Mouse (Mus musculus): ENCODE results near the gene Cnih3.
A peak's percentile ranks its signal among the peaks of the same experiment; 100 is the strongest.

Cnih3 gene

DNA sequence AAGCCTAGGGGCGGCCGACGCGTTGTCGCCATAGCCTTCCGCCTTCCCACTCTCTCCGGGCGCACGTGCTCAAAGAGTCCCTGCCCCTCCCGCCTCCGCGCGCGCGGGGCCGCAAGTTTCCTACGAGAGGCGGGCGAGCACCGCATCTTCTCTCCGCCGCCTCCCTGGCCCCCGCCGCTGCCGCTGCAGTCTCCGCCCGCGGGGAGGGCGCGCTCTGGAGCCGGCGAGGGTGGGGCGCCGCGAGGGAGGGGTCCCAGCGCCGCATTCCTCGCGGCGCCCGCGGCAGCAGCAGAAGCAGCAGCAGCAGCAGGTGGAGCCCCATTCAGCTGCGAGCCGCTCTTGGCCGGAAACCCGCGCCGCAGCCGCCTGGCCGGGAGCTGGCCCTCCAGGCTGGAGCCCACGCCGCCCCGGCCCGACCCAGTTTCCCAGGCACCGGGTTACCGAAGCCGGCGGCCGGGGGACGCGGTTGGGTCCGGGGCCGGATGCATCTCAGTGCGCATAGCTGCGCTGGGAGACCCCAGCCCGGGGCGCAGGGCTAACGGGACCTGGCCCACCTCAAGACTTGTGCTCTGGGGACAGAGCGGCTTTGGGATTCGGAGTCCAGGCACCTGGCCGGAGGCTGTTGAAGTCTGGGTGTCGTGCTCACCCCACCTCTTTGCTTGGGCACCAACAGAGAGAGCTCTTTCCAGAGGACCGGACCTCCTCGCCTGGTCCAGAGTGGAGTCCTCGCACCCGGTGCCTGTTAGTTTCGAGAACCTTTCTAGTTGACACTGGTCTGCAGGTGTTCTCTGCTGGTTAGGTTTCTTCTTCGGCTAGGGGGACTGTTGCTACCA is at the start of gene Cnih3:
Gene Cnih3 (plus strand): TSS at position 262 of the 833 bp plus-strand sequence.
- DNase-seq: peak; percentile 34 to 36

DNA sequence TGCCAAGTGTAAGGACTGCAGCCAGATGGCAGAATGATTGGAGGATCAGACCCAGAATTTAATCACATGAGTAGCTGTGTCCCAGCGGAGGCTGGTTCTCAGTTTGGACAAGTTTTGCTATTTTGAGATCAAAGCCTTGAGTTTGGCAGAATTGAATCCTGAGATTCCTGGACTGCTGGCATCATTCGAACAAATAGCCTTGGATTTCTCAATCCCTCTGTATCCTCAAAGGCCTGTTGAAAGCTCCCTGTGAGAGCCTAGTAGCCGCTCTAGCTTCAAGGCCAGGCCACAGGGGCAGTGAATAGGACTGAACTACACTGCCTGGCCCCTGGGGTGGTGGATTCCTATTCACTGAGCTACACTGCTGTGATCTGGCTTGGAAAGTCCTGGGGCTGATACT is 44.4 kb upstream of the Cnih3 start:
- no peak for DNase-seq

DNA sequence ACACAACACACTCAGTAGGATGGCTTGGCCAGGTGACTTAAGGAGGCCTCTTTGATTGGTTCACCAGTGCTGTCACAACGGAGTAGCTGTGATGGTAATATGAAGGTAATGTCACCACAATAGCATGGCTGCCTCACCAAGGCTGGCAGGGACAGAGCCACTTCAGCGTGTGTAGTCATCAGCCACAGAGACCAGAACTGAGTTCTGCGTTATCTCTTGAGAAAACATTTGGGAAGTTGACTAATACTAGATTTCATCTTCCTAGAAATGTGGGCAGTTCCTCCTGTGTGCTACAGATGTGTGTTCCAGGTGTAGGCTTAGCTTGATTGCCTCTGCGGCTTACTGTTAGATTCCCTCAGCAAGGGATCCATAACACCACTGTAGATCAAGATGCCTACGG is 41.7 kb upstream of the Cnih3 start:
- DNase-seq: no peak

DNA sequence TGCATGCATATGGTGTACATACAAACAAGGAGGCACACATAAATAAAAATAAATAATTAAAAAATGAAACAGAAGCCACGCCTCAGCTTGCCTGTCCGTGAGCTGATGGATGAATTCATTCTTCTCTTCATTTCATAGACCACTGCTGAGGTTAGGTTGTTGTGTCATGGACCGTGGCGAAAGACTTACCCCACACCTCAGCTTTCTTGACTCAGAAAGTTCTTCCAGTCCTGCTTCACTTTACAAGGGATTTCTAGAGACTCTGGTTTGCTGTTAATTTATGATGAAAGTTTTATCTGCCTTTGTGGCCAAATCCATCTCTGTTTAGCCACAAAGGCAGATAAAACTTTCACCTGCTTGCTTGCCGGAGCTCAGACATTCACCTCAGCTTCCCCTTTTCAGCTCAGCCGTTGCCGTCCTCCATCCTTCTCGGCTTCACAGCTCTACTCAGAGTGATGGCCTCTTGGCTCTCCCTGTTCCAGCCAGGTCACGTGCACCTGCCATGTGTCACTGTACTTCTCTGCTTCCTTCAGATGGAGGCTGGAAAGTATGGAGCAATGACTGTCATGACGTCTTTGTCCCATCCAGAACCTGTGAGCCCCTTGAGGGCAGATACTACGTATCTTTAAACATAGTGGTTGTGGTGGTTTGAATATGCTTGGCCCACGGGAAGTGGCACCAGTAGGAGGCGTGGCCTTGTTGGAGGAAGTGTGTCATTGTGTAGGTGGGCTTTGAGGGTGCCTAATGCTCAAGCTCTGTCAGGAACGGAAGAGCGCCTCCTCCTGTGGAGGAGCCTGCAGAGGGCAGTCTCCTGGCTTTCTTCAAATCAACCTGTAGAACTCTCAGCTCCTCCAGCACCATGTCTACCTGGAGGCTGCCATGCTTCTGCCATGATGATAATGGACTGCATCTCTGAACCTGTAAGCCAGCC is 40.0 kb upstream of the Cnih3 start:
- no peak for DNase-seq

DNA sequence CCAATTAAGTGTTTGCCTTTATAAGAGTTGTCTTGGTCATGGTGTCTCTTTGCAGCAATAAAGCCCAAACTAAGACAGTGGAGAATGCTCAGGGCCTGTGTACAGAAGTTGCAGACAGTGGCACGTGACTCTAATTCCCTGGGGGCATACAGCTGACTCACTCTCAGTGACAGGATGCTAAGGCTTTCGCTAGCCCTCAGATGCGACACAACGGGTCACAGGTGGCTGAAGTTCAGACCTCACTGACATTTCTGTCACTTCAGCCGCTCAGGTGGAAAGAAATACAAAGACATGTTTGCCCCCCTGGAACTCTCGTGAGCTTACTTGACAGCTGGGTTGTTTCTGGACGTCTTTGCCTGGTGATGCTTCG is 39.4 kb upstream of the Cnih3 start:
- no peak for DNase-seq

DNA sequence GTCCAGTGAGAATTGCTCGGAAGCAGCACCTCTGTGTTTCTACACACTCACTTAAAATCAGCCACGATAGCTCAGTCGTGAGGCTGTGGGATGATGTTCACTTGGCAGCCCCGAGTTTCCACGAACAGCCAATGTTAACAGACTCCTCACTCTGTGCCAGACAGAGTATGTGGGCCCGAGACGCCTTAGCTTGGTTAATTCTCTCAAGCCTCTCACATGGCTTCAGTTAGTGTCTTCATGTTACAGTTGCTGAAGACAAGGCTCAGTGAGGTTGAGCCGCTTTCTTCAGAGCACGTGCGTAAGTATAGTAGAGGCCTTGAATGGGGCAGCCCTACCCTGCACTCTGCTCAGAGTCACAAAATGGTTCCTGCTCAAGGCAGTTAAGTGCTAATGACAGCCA is 38.1 kb upstream of the Cnih3 start:
- no peak for DNase-seq

DNA sequence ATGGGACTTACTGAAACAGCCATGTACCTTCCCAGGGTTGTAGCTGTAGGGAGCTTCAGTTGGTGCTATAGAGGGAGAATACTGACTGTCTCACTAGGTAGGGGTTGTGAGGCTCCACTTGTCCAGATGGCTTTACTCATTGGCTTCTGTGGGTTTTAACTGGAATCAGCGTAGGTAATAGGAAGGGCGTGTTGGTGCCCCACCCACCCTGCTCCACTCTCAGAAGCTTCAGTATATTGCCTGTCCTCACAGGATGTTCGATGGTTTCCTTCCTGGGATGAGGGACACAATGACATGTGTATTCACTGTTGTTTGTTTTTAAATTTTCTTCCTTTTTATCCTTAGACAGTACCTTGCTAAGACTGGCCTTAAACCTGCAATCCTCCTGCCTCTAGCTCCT is 37.1 kb upstream of the Cnih3 start:
- DNase-seq: no peak

DNA sequence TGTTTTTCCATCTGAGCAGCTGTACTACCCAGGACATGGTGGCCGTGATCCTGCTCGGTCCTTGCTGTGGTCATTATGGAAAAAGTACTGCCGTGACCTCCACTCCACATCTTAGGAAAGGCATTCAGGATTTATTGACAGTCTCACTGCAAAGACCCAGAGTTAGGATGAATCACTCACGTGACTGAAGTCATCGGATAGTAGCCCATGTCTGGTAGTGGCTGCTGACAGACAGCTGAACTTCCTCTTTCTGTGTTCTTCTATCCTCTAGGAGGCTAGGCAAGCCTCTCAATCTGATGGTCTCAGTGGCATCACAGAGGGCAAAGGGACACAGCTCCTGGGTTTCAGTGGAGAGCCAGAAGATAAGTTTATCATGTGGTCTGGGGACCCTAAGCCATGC is 35.9 kb upstream of the Cnih3 start:
- DNase-seq: no peak

DNA sequence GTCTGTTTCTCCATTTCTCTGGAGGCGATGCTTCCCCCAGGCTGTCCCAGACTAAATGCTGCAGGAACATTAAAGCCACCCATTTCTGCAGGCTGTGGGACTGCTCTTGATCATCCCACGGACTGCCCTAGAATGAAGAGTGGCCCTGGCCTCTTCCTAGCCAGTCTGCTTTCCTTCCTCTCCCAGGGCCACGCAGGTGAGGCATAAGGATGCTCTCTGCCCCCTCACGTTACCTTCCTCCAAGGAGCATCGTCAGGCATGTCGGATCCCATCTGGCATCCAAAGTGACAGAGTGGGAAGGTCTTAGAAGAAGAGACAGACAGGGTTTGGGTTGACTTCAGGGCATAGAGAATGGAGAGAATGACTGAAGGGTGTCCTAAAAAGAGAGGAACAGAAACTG is 33.0 kb upstream of the Cnih3 start:
- no peak for DNase-seq

DNA sequence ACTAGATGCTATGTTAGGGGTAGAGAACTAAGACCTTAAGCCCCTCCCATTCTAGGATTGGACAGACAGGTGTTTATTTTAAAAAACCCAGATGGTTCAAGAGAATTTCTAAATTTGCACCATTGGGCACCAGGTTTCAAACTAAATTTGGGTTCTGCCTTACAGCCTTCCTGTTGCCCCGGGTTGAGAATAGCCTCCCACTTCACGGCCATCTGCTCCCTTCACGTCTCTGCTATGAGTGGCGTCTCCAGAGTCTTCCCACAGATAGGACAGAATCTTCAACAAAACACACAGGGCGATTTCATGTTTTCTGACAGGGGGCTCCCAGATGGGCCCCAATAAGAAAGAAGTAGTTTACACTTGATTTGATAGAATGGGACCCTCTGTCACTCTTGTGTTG is 31.3 kb upstream of the Cnih3 start:
- no peak for DNase-seq

DNA sequence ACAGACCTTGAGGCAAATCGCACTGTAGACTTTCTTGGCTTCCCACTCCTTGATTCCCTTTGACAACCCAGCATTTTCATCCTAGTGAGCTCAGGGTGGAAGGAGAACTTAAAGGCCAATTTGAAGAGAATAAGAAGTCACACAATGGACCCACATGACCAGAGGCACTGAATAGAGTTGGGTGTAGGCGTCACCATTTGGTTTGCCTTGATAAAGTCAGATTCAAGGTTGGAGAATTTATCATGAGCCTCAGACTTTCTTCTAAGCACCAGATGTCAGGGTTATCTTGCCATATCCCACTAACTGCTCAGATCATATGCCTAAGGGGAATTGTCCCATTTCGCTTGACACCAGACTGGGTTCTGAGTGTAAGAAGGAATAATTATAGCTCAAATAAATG is 29.3 kb upstream of the Cnih3 start:
- DNase-seq: no peak

DNA sequence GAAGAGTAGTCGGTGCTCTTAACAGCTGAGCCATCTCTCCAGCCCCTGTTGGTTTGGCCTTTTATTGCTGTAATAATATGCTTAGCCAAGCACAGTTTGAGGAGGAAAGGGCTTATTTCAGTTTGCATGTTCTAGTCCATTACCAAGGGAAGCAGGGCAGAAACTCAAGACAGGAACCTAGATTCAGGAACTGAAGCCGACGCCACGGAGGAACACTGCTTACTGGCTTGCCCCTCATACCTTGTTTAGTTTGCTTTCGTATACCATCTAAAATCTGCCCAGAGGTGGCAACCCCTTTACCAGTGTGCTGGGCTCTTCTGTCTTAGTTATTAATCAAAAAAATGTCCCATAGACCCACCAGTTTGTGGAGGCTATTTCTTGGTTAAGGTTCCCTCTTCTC is 25.3 kb upstream of the Cnih3 start:
- DNase-seq: no peak

DNA sequence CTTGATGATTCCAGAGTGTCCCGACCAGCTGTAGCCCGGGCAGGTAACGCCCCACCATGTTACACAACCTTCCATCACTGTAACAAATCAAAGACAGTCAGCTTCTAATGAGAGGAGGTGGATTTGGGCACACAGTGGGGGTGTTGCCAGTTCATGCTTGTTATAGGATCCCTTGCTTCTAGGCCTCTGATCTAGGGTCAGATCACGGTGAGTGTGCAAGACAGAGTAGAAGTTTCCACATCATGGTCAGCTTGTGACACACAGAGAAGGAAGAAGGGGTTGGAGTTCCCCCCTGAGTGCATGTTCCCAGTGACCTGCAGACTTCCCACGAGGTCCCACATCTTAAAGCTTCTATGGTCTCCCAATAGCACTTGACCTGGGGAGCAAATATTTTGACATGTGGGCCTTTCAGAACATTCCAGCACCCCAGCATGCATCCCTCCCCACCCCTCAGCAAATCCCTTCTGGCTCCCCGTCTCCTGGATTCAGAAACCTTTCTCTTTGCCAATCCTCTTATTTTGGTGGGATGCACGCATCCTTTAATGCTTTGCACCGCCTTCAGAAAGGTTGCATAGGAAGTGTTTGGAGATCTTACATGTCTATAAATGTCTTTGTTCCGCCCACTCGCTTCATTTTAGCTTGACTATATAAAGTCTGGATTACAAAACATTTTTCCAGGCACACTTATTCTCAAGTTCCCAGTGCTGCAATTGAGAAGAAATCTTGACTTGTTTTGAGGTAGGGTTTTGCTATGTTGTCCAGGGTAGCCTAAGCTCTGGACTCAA is 24.6 kb upstream of the Cnih3 start:
- no peak for DNase-seq

DNA sequence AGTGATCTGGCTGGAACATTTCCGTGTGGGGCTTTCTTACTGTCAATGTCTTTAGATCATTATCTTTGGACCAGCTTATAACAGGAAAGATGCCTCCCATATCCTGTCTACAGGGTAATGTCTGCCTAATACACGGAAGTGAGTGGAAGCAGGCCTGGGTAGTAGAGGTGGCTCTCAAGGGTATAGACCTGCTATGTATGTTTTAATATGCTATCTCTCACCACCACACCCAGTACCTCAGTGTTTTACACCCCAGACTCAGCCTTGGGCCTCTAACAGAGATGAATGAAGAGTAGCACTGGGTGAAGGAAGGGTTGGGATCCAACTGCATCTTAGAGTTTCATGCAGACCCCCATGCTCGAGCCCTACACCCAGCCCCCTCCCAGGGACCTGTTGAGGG is 23.3 kb upstream of the Cnih3 start:
- no peak for DNase-seq

DNA sequence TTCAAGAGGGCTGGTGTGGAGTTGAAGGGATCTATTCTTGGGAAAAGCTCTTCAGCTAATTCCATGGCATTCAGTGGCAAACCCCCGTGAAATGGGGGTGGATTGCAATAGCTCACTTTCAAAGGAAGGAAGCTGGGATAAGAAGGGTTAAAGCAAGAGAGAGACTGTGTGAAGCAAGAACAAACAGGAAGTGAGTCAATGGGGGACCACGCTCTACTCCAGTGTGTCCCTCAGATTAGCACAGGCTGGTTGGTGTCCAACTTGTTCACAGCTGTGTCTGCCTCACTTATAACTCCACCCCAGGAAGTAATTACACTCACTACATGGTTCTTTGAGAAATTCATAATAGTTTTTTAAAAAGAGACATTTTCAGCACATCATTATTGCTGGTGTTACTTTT is 19.8 kb upstream of the Cnih3 start:
- DNase-seq: peak in 1 of 2 experiments; percentile 25

DNA sequence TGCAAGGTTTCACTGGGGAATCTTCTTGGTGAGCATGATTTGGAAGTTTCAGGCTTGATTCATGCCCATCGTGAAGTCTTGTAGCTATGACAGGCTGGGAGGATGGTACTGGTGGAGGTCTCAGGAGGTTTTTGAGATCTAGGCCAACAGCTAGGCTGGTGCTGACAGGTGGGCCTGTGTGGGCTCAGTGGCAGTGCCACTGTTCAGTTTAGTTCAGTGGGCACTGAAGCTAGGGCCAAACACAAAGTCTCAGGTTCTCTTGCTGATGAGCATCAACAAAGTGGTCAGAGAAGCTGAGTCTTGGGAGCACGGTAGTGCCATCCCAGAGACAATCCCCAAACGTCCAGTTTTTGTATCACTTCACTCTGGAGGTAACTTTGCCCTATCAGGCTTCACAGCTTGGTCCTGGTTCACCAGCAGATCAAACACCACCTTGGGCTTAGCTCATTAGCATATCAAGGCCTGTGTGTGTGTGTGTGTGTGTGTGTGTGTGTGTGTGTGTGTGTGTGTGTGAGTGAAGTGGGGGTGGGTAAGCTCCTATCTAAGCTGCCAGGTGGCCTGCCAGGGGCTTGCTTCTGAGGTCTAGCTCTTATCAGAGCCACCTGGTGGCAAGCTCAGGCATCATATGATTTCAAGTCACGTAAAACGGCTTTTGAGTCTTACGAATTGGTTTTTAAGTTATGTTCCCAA is 18.0 kb upstream of the Cnih3 start:
- DNase-seq: peak; percentile 70 to 80

DNA sequence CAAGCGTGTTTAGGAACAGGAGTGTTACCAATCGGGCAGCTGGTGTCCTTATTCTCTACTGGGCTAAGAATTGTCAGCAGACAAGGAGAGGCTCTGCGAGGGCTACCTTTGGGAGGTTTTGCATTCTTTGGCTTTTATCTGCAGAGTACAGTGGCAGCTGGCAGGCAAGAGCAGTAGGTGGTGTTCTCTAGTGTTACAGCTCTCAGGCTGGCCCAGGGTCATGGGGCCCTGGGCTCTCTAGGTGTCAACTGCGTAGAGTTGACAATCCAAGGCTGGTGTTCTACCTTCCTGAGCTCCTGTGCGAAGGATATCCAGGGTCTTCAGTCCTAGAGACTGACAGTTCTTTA is 17.4 kb upstream of the Cnih3 start:
- DNase-seq: no peak

DNA sequence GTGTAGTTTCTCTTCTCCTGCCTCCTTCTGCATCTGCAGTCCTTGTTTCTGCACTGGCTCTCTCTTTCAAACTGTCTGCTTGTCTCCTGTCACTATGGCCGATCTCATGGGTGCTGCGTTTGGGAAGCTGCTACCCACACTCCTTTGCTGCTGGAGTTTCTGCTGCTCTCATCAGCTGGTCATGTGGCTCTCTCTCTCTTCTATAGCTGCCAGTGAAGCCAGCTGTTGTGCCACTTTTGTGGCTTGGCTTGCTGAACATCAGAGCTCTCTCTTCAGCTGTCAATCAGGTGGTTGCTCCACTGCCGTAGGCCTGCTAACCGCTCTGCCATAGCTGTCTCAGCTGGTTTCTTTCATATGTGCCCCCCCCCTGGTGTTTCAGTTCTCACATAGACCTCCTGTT is 17.0 kb upstream of the Cnih3 start:
- DNase-seq: peak; percentile 76 to 87

DNA sequence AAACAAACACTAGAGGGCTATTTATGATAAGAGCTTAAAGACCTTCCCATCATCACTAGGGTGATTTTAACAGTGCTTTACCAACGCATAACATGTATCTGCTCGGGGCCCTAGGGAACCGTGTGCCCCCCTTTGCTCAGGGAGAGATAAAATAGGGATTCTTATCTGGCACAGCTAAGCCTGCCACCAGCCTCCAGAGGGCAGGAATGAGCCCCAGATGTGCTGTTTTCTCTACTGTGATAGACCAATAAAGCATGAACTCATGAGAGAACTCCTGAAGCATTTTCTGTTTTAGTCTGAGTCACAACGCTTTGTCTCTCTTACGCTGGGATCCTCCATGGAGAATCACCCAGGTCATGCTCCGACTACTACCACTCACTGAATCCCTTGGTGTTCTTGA is 15.6 kb upstream of the Cnih3 start:
- DNase-seq: no peak

DNA sequence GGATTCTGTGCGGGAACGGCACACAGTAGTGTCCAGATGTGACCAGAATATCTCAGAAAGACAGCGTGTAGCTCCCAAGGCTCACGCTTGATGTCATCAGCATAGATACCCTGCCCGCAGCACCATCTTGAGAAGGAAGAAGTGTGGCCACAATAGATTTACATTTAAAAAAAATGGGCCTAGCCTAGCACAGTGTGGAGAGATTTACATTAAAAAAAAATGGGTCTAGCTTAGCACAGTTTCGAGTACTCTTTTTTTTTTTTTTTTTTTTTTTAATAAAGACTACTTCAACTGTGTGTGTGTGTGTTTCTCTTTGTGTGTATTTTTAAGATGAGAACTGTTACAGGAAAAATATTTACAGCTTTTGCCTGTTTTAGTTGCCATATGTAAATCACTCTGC is 13.3 kb upstream of the Cnih3 start:
- DNase-seq: no peak

DNA sequence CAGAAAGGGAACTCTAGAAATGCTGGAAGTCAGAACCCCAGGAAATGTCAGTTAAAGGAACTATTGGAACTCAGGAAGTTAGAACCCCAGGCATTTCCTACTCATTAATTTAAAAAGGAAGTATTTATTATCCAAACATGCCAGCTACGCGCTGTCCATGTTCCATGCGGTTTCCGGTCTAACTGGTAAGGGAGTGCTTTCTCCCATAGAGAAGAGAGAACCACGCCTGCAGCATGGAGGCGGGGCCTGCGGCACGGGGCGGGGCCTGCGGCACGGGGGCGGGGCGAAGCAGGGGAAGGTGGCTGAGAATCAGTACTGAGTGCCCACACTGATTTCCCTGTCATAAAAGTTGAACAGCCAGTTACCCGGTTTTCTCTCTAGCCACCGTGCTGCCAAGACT is 6.9 kb upstream of the Cnih3 start:
- DNase-seq: no peak

DNA sequence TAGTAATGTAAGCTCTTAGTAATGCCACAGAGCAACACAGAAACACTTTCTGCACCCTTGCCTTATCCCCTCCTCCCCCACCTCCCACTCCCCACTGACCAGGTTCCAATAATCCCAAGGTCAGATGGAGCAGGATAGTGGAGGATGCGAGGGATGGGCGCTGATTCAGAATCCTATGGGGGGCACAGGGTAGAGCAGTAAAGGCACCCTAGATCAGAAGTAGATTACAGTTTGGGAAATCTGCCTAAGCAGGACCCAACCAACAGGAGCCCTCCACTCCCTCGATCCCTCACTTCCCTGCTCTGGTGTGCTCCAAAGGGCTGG is 423 bp upstream of the Cnih3 start:
- no peak for DNase-seq

All from thymus, adult 18-20 months (tissue).